Mouse (Mus musculus): Measurements from ENCODE around the gene Tnmd.

The Tnmd gene

GRCm38 (mm10) chrX:133850680-133851079, at the start of gene Tnmd:
Gene Tnmd, plus strand, starts transcription at chrX:133850980.
- no peak for DNase-seq

GRCm38 (mm10) chrX:133853637-133854036, 2.9 kb downstream of the Tnmd start:
- no peak for DNase-seq

- no peak for DNase-seq
These were observed 19.0 kb downstream of the Tnmd start for GRCm38 (mm10) chrX:133869743-133870142.

- DNase-seq = no peak
These were observed 36.5 kb downstream of the Tnmd start for GRCm38 (mm10) chrX:133887308-133887707.

GRCm38 (mm10) chrX:133888111-133888510, 37.3 kb downstream of the Tnmd start:
- DNase-seq = peak in 1 of 2 experiments; percentile 3

- peak; percentile 88 to 89 for DNase-seq
These were observed 47.3 kb downstream of the Tnmd start, which contains the start of gene Tspan6 for GRCm38 (mm10) chrX:133898014-133898542. Gene Tspan6, minus strand, starts transcription at chrX:133898429.

GRCm38 (mm10) chrX:133908261-133908660, 57.5 kb downstream of the Tnmd start, which contains the start of gene Srpx2:
Gene Srpx2, plus strand, starts transcription at chrX:133908426.
- no peak for DNase-seq

GRCm38 (mm10) chrX:133911397-133912103, 60.8 kb downstream of the Tnmd start:
- DNase-seq = no peak

- no peak for DNase-seq
These were observed 62.2 kb downstream of the Tnmd start for GRCm38 (mm10) chrX:133913006-133913405.

- no peak for DNase-seq
These were observed 63.4 kb downstream of the Tnmd start for GRCm38 (mm10) chrX:133914219-133914618.
